Mouse (Mus musculus): Measurements from ENCODE around the gene Smyd3. TPM values are rescaled to one million over a fixed set of nuclear protein-coding genes. Genes with fewer than 3 reads are reported as not detected.

Gene Smyd3
- polyA plus RNA-seq, 1 experiment from 2014 or later = 36.2 TPM

DNA sequence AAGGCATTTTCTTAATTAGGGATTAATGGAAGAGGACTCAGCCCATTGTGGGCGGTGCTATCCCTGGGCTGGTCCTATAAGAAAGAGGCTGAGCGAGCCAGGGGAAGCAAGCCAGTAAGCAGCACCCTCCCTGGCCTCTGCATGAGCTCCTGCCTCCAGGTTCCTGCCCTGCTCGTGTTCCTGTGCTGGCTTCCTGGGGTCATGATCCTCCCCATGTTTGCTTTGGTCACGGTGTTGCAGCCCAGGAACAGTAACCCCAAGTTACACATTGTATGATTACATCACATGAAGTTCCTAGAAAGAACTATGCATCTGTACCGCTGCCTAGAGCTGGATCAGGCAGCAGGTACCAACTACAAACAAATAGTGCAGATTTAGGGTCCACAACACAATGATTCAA, 536.2 kb downstream of the Smyd3 start:
- no peak for DNase-seq (ENCODE audit: low spot score)

DNA sequence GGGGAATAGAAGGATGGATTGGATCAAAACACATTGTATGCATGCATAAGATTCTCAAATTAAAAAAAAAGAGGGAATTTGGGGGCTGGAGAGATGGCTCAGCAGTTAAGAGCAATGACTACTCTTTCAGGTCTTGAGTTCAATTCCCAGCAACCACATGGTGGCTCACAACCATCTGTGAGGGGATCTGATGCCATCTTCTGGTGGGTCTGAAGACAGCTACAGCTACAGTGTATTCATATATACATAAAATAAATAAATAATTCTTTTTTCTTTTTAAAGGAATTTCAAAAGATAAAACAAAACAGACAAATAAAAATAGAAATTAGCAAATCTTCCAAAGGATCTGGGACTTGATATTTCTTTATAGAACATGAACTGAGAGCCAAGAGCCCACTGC, 537.7 kb downstream of the Smyd3 start:
- no peak for DNase-seq (ENCODE audit: low spot score)

DNA sequence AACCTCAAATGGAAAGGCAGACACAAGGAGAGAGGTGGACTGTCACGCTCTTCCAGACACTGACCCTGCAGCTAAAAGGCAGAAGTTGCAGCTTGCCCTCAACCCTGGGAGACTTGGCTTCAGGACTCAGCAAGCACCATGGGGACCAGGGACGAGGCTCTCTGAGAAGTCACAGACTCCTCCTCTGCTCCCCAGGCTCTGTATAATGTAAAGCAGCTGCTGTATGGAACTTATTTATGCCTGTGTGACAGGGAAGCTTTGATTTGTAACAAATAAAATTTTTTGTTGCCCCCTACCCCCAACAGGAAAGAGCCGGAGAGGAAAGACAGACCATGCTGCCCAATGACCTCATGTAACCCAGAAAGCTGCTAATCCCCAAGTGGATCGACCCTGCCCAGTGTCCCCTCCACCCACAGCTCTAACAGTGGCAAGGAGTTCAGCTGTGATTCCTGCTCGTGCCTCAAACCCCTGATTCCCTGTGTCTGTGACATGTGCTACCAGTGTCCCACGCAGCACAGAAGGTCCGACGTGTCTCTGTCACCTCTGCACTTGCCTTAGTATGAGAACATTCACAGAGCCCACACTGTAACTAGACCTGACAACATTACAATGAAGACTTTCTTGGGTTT, 539.1 kb downstream of the Smyd3 start:
- no peak for DNase-seq (ENCODE audit: low spot score)

DNA sequence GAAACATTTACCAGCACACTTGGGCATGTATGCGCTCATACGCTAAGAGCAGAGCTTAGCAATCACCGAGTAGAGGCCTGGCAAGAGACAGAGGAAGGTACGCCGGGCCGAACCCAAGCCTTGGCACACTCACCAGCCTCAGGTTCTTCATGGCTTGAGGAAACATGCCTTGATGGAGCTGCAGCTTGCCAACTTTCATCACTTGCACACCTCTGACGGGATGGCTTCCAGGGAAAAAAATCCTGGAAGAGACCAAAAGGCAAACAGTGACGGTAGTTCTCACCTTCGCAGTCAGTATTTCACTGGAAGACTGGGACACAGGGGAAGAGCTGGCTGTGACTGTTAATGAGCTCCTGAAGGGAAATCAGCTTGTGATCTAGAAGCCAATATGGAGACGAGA, 545.8 kb downstream of the Smyd3 start:
- no peak for DNase-seq (ENCODE audit: low spot score)

DNA sequence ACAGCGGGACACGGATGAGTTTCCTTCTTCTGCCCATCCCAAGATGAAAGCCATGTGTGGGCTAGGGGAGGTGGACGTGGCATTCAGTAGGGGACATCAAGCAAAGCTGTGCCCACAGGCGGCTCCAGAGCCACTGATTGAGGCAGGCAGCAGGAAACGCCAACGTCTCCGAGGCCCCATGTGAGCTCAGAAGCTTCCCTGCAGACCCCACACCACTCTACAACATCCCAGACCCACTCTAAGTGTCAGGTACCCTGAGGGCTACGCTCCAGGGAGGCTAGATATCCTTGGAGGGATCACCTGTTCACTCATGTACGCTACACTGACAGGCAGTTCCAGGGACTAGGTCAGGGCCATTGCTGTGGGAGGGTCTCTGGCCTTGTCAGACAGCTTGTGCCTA, 556.2 kb downstream of the Smyd3 start:
- no peak for DNase-seq (ENCODE audit: low spot score)

DNA sequence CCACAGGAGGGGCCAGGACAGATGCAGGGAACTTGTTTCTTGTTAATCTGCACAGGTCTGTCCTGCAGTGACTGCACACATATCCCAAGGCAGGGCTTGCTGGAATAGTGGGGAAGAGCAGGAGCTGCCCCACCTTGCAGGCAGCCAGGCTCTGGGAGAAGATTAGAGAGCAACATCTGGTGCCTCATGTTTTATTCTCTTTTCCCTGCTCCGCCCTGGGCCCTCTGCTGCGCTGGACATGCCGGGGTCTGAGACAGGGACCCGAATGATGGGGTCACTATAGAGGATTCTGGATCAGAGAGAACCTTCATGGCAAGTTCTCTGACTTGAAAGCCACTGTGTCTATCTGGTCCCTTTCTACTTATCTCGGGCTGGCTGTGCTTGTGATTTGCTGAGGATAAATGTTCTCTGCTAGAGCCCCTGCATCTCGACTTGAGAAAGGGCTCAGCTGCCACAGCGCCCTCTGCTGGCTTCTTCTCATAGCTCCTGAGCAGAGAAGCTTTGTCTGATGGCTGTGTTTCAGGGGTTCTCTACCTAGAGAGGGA, 557.8 kb downstream of the Smyd3 start:
- DNase-seq (ENCODE audit: low spot score) = peak; percentile 56

DNA sequence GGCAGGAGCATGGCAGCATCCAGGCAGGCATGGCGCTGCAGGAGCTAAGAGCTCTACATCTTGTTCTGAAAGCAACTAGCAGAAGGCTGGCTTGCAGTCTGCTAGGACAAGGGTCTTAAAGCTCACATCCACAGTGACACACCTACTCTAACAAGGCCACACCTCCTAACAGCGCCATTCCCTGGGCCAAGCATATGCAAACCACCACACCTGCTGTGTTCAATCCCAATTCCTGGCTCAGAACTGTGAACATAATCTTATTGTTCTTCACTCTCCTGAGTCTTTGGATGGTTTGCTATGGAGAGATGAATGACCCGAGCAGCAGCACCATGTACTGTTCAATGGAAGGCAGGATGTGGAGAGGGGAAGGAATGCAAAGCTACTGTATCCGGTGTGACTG, 559.2 kb downstream of the Smyd3 start:
- DNase-seq (ENCODE audit: low spot score) = no peak

DNA sequence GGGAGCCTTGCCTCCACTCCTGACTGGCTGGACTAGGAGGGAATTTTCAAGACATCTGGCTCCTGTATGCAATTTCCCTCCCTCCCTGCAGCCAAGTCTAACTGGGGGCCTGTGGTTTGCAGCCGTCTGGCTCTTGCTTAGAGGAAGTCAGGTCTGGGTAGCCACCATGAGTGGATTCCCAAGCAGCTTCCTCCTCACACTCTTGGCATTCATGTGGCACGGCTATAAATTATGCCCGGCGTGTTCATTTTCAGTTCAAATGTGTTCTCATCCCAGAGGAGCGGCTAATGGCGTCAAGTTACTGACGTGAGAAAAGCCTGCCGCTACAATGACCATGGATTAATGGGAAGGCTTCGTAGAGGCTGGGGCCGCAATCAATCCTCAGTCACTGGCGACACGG, 564.9 kb downstream of the Smyd3 start:
- DNase-seq (ENCODE audit: low spot score) = no peak

DNA sequence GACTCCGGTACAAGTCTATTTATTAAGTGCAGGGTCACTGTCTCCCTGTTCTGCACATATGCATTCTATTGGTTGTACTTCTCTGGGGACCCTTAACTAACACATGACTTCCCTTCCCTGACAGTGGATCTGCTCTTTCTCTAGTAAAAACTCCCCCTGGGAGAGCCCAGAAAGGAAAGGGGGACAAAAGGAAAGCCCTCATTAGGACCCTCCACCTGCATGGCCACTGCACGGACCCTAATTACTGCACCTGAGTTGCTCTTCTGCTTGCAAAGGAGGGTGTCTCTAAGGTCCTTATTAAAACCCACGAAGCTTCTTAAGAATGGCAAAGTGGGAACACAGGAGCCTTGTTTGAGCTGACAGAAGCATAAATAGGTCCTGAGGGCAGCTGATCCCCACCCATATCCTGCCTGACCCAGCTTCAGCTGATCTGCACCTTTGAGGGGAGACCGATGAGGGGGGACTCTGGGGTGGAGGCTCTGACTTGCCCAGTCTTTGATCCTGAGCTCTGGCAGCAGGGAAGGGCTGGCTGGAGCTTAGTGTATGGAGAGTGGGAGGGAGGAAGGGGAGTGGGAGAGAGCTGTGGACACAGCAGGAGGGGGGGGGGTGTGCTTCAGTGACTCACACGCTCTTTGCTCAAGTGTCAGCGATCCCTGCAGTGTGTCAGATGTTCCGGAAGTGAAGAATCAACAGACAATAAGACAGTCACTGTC, 575.4 kb downstream of the Smyd3 start:
- DNase-seq (ENCODE audit: low spot score) = no peak

DNA sequence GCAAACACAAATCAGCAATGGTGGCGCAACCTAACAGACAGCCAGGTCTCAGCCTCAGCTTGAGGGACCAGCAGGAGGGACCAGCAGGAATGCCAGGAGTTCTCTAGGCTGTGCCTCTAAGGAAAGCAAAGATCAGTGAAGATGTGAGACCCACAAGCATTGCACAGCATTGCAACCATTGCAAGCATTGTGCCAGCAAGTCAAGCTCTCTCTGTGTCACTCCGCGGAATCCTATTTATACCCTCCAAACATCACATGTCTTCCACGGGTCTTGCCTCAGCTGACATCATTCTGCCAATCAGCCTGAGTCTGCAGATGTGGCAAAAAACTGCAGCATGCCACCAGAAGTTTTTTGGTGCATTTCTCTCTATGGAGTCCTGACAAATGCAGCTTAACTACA, 577.5 kb downstream of the Smyd3 start:
- no peak for DNase-seq (ENCODE audit: low spot score)

DNA sequence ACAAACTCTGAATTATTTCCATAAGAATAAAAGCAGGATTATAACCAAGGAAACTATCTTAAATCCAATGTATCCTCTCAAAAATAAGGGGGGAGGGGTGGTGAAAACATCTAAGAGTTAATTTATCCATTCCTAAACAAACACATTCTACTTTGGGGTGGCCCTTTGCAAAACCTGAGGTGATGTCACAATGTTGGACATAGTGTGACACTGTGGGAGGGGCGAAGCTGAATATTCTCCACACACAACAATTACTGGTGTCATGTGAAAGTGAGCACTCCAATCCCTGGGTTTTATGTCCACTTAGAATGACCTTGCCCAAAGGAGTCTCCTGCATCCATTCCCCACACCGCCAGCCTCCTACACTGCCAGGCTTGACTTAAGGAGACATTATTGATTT, 580.9 kb downstream of the Smyd3 start:
- no peak for DNase-seq (ENCODE audit: low spot score)

DNA sequence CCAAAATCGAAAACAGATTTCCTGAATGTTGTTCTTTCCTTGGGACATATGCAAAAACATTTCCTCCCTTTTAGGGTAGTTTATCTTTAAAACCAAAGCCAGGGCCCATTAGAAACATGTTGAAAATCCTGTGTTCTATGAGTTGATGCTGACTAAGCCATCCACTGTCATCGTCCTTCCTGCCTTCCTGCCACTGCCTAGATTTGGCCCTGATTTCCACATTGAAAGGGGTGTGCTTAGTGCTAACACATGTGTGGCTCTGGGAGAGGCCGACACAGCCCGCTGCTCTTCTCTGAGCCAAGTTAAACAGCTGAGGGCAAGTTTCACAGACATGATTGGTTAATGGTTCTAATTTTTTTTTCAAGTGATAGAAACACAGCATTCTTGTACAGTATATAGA, 581.4 kb downstream of the Smyd3 start:
- no peak for DNase-seq (ENCODE audit: low spot score)

DNA sequence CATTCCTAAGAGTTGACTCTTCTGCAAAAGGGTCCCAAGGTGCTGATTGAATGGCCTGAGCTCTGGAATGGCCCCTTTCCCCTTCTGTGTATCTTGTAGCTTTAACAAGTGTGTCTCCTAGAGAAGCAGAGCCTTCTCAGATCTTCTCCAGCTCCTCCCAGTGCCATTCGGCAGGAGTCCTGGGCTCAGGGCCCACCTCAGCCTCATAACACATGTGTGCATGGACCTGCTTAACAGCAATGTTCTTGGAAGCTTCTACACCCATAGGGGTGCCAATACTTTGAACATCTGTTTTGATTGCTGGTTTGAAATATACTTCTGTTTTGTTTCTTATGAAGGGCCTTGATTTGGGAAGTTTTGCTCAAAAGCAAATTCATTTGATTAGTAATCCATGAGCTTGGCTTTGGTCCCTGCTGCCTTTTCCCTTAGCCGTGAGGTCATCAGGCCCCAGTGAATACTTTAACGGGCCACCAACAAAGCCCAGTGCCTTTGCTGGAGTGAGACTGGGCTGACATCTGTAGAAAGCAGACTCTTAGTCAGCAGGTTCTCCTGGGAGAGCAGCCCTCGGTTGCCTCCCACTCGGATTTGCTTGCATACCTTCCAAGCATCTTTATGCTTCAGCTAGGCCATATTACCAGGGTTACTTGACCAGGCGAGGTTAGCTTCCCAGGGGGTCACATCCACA, 583.7 kb downstream of the Smyd3 start:
- DNase-seq (ENCODE audit: low spot score) = no peak

DNA sequence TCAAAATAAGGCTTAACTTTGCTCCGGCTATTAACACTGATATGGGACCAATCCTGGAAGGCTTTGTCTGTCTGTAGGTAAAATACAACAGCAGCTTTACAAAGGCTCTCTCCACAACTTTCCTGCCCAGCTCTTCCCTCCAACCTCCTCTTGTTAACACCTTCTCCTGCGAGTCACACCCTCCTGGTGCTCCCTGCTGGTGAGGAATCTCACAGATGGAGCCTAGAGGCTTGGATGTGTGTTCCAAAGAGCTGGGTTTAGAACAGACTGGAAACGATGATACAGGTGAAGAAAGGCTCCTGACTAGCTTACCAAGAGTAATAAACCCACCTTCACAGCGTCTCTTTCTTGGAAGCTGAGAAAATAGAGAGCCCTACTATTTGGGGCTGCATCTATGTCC, 588.3 kb downstream of the Smyd3 start:
- DNase-seq (ENCODE audit: low spot score) = no peak

DNA sequence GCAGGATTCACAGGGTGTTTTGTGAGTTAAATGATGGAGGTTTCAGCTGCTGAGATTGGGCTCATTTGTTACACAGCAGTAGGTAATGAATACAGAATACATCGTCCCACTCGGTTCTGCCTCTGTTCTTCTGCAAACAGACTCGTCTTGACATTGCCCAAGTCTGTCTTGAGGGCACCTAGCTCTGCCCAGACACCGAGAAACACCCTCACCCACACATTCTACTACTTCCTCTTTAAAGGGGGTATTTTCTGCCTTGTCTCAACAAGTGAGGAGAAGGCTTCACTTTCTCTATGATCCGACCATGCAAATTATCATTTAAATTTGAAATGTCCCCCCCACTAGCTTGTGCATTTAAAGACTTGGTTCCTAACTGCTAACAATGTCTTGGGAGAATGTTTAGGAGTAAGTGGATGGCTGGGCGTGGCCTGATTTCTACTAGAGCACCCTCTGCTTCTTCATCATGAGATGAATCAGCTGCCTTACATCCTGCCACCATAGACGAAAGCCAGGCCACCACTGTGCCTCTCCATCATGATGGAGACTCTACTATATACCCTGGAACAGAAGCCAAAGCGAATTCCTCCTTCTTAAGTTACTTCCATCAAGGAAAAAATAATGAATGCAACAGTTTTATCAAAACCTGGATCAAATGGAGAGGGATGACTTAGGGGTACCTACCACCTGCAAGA, 593.2 kb downstream of the Smyd3 start:
- DNase-seq (ENCODE audit: low spot score) = no peak

DNA sequence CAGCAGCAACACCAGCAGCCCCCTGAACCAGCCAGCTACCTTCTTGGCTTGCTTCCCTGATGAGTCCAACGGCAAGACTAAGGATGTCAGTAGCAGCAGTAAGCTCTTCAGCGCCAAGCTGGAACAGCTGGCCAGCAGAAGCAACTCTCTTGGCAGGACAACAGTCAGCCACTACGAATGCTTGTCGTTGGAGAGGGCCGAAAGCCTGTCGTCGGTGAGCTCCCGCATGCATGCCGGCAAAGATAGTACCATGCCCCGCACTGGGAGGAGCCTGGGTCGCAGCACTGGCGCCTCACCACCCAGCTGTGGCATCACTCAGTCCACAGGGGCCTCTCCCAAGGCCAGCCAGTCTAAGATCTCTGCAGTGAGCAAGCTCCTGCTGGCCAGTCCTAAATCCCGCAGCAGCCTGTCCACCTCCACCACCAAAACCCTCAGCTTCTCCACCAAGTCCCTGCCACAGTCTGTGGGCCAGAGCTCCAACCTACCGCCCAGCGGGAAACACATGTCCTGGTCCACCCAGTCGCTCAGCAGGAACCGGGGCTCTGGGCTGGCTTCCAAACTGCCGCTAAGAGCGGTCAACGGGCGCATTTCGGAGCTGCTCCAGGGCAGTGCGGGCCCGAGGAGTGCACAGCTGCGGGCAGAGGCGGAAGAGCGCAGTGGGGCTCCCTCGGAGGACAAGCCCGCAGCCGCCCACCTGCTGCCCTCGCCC, 600.5 kb downstream of the Smyd3 start:
- DNase-seq (ENCODE audit: low spot score) = no peak

DNA sequence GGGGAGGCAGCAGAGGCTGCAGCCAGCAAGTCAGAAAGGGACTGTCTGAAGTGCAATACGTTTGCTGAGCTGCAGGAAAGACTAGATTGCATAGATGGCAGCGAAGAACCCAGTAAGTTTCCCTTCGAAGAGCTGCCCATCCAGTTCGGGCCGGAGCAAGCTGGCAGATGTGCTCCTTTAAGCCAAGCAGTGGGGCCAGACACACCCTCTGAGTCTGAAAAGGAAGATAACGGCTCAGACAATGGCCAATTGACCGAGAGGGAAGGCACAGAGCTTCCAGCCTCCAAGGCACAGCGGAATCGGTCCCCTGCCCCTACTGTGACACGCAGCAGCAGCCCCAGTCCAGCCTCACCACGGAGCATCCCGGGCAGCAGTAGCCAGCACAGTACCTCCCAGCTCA, 602.8 kb downstream of the Smyd3 start:
- no peak for DNase-seq (ENCODE audit: low spot score)

DNA sequence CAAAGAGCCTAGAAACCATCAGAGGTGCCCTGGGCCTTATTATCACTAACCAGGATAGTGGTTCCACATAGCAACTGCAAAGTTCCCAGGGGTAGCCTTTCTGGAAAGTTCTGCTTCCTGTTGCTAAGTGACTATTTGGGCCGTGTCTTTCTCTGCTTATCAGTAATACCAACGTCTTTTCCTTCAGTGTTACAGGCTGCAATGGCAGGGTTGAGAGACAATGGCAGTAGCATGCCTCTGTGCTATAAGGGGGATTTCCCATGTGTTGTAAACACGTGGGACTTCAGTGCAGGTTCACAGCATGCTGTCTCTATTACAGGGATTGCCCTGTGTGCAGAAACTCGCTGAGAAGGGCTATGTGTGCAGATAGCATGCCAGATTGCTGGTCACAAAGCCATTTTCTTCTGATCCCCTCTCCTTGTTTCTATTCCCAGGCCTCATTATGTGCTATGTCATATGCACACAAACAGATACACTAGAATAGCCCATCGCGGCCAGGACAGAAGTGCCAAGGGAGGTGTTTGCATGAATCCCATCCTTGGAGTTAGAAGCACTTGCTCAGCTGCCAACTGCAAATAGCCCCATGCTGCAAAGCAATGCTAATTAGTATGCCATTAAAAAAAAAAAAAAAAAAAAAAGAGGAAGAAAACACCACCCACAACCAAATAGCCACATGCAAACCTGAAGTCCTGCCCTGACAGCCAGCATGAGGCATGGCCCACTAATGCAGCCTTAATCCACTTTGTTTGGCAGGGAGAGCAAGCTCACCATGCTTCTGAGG, 604.7 kb downstream of the Smyd3 start:
- no peak for DNase-seq (ENCODE audit: low spot score)

DNA sequence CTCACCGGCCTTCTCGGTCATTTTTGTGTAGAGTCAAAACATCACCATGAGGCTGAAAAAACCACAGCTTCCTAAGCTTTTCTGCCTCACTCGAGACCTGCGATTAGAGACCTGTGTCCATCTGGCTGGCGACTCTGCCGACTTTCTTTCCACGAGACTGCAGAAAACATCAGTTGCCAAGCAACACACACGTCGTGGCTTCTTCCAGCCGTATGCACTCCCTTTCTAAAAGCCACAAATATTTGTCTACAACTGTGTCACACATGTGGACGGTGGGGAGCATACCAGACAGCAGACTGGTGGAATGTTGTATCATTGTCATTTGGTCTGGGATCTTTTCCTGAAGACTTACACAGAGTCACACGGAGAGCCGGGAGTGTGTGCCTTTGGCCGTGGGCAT, 606.9 kb downstream of the Smyd3 start:
- DNase-seq (ENCODE audit: low spot score) = no peak

All from thymus, postnatal 0 days (tissue).